Mouse (Mus musculus): ENCODE results near the gene C1qtnf9.

DNA sequence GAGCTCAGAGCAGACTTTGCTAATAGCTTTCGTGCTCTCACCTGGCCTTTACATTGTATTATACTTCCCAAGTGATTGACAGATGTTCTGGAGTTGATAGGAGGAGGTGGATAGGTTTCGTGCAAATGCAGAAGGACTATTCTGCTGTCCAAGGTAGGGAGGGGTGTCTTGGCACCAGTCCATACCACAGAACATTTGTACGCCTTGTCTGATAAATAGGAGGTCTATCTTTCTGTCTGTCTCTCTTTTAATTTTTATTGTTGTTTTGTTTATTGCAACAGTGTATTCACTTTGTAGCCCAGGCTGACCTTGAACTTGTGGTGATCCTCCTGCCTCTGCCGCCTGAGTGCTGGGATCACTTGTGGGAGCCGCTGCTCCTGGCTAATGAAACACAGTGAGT is 29.7 kb downstream of the C1qtnf9 start:
- TF ChIP-seq CTCF (IDR thresholded peaks at IDR 0.05; ENCODE audit: control insufficient read depth, insufficient read depth, insufficient replicate concordance, low read depth, low read length) (no peak), POLR2A (IDR thresholded peaks at IDR 0.05; ENCODE audit: control insufficient read depth, low read depth, low read length) (no peak)
